Mouse (Mus musculus): ENCODE results near the gene Aldh16a1.
"Not testable (repeated sequence)": the region's sequence is repeated elsewhere in the genome, so short reads cannot be mapped to it uniquely, and the experiment has no call there.

Aldh16a1 gene

DNA sequence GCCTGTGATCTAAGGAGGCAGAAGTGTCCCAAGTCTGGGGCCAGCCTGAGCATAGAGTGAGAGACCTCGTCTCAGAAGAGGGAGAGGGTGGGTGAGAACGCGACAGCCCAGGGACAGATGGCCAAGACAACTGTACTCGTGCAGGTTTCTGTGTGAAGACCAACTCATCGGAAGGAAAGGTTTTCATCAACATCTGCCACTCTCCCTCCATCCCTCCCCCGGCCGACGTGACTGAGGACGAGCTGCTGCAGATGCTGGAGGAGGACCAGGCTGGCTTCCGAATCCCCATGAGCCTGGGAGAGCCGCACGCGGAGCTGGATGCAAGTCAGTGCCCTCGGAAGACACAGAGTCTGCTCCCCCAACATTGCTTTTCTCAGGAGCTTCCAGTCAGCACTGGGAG is 3.1 kb upstream of the Aldh16a1 start:
- no peak for DNase-seq (ENCODE audit: low read depth, low spot score)

DNA sequence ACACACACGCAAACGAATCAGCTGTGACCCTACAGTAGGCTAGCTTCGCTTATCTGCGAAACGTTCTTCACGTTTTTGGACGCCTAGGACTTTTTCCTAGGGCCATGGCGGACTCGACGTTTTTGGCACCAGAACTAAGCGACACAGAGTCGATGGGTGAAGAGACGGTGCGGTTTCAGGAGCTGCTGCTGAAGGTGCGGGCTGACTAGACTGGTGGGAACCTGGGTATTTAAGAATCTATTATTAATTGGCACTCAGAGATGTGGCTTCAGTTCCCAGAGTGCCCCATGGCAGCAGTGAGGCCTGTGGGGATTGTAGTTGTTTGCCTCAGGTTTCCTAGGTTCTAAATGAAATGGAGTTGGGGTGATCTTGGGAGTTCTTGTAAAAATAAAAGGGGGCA is 1.8 kb upstream of the Aldh16a1 start:
- no peak for DNase-seq (ENCODE audit: low read depth, low spot score)

DNA sequence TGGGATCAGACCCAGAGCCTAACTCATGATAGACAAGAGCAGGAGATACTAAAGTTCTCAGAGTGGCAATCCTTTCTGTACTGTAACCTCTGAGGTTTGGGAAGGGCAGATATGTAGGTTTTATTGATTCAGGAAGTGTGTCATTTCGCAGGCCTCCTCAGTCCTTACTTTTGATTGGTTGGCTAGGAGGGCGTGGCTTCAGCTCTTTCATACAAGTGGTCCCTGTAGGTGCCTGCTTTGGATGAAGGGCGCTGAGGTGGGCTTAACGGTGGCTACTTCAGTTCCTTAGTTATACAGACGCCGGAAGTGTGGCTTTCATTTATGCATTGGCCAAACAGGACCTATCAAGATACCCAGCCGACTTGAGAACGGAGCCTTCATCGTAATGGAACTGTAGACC is 1.2 kb upstream of the Aldh16a1 start:
- DNase-seq (ENCODE audit: low read depth, low spot score): no peak

DNA sequence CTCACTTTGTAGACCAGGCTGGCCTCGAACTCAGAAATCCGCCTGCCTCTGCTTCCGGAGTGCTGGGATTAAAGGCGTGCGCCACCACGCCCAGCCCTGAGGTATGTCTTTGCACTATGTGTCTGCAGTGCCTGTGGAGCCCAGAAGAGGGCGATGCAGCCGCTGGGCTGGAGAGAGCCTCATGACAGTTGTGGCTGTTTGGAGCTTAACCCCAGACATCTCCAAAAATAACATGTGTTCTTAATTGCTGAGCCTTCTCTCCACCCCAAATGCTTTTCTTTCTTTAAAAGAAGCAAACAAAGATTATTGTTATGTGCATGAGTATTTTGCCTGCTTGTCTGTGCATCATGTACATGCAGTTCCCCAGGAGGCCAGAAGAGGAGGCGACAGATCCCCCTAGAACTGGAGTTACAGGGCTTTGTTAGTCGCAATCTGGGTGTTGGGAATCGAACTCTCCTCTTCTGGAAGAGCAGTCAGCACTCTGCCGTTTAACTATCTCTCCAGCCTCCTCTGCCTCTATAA is 670 bp upstream of the Aldh16a1 start:
- peak; percentile 71 for DNase-seq (ENCODE audit: low read depth, low spot score)

DNA sequence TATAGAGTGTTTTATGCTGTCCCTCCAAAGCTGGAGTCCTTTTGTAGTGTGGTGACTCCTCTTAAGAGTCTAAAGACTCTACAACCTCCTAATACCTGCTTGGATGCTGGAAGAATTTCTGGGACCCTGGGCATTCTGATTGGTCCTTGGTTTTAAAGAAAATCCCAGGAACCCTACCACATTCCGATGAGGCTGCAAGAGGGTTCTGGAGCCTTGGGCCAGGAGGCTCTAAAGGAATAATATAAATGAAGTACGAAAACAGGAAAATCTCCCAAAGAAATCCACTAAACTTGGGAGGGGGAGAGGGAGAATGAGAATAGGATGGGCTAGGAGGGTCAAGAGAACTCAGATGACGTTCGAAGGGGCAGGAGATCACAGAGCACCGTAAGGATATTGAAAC is 798 bp downstream of the Aldh16a1 start:
- DNase-seq (ENCODE audit: low read depth, low spot score): no peak

DNA sequence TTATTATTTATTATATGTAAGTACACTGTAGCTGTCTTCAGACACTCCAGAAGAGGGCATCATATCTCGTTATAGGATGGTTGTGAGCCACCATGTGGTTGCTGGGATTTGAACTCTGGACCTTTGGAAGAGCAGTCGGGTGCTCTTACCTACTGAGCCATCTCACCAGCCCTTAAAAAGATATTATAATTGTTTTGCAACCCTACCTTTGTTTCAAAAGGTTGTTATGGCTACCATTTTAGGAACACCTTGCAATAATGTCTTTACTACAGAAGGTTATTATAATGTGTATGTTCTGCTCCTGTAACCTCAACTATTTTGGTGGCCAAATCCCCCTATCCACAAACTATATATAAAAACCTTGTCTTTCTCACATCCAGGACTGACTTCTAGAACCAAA is 1.3 kb downstream of the Aldh16a1 start:
- DNase-seq (ENCODE audit: low read depth, low spot score): not testable (repeated sequence)

DNA sequence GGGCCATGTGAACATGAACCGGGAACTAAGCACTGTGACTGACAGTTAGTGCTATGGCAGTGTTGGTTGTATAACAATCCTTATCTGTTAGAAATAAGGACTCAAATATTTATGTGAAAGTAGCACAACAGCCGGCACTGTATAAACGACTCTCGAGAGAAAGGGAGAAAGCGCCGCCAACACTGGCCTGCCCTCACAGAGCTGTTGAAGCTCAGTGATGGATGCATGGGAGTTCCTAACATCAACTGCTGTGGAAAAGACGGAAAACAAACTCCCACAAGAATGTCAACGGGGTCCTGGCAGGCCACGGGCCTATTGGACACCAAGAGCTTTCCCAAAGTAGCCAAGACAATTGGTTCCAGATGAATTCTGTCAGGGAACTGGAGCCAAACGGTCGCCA is 3.1 kb downstream of the Aldh16a1 start:
- no peak for DNase-seq (ENCODE audit: low read depth, low spot score)

DNA sequence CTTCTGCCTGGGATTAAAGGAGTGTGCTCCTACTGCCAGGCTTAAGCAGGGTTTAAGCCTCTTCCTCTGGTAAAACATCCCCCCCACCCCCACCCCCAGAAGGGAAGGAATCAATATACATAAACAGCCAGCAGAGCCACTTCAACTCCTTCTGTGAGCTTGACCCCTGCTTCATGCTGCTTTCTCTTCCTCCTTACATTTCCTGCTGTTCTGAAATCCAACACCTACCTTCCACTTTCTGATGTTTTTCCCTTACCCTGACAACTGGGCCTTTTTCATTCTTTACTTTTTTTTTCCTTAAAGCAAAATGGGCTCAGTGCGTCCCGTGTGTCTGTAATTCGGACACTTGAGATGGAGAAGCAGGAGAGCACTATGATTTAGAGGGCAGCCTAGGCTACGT is 4.1 kb downstream of the Aldh16a1 start:
- no peak for DNase-seq (ENCODE audit: low read depth, low spot score)

DNA sequence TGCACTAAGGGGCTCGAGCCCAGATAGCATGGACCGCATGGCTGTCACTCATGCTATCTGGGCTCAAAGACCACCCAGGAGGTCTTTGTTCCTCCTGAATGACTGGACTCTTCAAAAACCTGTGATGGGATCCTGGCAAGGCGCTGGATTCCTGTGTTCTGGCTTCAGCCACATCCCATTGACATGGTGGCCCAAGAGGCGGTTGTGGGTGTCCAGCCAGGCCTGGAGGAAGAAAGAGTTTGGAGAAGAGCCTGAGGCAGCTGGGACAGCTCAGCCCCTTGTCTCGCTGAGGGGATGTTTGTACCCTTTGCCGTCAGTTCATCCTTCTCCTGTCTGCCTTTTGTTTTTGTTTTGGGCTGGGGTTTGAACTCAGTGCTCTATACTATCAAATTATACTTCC is 4.8 kb downstream of the Aldh16a1 start:
- no peak for DNase-seq (ENCODE audit: low read depth, low spot score)

DNA sequence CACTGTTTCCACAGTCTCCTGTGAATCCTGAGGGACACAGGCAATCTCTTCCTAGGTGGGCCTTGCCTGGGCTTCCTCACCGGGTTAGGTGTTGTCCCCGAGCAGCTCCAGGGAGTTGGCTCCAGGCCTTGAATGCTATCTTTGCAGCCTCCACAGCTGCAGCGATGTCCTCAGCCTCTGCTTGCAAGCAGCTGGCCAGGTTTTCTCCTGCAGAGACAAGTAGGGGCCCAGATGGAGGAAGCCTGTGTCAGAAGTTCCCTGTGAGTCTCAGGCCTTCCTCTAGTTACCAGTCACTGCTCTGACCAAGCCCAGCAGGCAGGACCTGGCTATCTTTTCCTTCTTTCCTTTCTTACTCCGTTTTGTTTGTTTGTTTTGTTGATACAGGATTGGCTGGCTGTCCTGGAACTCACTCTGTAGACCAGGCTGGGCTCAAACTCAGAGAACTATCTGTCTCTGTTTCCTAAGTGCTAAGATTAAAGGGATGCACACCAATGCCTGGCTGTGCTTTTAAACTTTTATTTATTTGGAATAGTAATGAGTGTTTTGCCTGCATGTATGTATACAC is 5.8 kb downstream of the Aldh16a1 start:
- no peak for DNase-seq (ENCODE audit: low read depth, low spot score)

DNA sequence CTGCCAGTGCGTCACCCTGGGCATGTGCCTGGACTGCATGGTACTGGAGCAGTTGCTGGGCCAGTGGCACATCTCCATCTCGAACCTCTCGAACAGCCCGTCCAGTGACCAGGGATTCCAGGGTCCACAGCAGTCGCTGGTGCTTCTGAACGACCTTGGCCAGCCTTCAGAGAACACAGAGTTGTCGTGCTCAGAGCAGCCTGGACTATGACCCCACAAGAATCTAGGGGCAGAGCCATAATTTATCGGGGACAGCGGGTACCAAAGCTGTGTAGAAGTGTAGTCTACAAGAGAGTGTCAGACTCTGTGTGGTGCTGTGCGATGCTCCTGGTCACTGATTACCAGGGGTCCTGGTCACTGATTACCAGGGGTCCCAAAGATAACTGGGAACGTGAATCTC is 6.5 kb downstream of the Aldh16a1 start:
- no peak for DNase-seq (ENCODE audit: low read depth, low spot score)

DNA sequence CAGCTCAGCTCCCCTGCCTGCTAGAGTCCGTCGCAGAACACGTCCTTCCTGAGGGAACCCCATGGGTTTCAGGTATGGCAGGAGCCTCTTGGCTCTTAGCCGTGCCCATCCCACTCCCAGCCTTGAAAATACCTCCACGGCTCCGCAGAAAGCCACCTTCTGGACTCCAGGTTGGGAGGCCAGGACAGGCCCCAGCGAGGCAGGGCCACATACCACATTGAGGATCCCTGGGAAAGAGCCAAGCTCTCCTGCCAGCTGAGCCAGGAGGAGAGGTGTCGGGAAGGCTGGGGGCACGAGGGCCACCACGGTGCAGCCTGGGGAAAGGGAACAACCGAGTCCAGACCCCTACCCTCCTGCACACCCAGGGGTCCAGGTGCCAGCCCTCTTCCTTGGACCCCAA is 7.1 kb downstream of the Aldh16a1 start:
- DNase-seq (ENCODE audit: low read depth, low spot score): no peak

DNA sequence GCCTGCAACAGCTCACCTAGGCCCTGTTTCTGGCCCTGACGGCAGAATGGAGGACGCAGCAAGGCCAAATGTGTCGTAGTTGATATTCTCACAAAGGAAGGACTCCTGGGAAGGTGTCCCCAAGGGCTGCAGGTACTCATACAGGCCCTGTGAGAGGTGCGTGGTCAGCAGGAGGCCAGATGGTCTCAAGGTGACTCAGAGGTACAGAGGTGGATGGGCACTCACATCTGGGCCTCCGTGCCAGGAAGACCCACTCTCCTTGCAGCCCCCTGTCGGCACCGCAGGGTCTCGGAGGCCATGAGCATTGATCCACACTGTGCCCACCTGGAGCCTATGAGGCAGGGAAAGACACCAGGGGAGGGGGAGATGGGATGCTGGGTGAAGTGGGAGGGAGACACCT is 8.9 kb downstream of the Aldh16a1 start:
- no peak for DNase-seq (ENCODE audit: low read depth, low spot score)

DNA sequence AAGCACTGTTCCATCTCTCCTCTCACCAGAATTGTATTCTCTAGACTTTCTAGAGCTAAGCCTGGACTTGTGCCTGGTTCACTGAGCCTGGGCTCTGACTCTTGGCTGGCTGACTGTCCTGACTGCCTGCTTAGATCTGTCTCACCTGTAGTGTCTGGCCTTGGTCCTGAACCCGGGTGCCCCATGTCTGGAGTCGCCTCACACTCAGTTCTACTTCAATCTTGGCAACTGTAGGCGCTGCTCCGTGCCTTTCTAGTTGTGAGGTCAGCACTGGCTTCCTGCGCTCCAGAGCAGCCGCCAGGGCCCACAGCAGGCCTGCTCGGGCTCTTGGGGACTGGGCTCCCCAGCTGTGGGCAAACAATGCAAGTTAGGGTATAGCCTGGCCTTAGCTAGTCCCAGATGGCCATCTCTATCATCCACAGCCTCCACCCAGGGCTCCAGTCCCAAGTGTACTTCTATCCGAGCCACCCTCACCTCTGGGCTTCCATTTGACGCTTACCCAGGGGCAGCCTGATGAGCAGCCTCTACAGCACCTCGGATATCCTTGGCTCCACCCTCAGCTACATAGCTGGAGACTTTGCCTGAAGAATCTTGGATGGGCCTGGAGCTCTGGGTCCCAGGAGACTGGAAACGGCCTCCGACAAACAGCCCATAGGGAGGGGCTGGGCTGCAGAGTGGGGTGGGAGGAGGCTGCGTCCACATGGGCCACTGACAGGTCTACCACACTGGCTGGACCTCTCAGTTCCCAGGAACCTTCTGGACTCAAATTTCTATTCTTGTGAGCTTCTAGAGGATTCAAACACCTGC is 9.8 kb downstream of the Aldh16a1 start:
- no peak for DNase-seq (ENCODE audit: low read depth, low spot score)

DNA sequence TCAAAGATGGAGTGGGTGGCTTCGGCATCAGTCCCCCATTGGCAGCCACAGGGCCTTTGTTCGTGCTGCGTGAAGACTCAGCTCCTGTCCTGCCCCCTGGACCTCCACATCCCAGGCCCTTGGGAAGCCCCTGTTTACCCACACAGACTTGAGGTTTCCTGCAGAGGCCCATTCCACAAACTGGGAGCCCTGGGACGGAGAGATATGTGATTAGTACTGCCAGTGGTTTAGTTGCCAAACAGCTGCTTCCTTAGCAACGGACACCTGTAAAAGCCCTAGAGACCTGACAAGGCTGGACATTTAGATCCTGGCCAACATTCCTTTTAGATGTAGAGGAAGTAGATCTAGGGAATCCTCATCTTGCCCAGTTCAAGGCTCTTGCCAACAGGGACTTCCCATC is 12.5 kb downstream of the Aldh16a1 start:
- no peak for DNase-seq (ENCODE audit: low read depth, low spot score)

DNA sequence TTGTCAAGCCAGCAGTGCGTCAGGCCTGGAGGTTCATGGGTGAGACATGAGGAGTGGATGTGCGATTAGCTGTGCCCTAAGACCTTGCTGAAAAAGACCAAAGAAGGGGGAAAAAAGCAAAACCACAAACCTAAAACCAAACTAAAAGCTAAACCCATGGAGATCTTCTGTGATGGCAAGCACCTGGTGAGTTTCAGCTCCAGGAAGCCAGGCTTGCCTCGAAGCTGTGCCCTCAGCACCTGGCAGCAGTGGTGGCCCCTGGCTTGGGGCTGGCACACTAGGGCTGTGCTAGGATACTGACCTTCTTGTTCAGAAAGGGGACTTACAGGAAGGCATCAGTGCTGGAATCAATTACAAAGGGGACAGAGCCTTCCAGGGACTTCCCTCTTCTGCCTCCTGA is 13.1 kb downstream of the Aldh16a1 start:
- DNase-seq (ENCODE audit: low read depth, low spot score): no peak

DNA sequence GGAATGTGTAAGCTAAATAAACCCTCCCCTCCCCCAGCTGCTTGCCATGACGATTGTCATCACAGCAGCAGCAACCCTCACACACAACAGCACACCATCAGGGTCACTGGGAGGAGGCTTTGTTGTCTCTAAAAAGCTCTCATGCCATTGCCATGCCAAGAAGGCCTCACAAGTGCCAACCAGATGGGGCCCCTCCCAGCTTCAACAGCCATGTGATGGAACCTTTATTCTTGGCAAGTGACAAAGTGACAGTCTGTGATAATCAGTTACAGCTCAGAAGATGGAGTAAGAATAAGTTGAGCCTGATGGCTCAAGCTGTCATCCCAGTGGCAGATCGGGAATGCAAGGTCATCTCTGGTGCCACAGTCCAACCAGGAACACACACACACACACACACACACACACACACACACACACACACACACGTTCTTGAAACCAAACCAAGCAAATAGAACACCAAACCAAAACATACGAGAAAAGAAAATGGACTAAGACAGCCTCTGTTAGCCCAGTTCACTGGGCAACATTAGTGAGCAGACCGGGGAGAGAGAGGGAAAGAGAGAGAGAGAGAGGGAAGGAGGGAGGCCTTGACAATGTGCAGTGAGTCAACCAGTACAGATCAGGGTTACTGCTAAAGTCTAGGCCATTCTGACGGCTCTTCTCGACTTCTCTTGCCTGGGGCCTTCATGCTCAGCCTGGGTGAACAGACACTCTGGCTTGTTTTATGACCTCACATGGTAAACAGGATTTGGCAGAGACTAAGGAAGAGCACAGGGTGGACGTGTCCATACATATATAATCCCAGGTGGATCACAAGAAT is 14.3 kb downstream of the Aldh16a1 start:
- DNase-seq (ENCODE audit: low read depth, low spot score): no peak

DNA sequence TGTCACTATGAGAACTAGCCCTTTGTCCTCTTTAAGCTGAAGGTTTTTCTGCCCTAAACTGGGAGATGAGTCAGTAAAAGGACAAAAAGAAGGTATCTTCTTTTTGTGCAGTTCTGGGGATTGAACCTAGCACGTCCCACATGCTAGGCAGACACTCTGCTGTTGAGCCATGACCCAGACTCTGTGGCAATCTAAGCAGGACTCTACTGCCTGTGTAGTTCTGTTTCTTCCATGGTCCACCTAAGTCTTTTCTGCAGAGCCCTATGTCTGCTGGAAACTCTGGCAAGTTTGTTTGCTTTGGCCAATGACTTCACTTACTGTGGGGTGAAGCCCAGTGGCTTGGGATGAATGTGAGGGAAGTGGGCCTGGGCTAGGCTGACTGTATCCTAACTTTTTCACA is 16.0 kb downstream of the Aldh16a1 start:
- DNase-seq (ENCODE audit: low read depth, low spot score): no peak

DNA sequence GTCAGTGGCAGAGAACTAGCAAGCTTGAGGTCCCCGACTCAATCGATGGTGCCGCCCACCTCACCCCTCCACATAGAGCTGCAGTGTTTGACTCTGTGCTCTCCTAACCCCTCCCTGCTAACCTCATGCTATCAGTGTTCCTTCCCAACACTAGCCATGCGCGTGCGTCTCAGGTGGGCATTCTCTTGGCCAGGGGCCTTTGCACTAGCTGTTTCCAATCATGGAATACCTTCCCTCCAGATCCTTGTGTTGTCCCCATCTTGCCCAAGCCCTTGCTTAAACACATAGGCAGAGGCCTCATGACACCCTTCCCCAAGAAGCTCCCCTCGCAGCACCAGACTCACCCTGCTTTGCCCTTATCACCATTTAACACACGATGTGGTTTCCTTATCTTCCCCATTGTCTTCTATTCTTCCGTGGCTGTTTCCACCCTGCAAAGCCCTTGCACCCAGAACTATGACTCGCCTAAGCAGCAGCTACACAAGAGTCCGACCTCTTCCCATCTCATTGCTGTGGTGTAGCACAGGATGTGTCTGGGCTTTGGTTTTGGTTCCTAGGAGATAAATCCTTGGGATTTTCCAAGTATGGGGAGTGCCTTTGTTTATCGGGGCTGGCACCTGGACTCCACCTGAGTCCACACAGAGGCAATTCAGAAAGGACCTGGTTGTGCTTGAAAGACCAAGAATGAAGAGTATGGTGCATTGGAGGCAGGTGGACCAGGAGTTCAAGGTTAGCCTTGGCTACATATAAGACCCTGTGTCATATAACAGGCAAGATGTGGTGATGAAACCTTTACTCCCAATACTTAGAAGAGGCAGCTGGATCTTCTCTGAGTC is 17.0 kb downstream of the Aldh16a1 start:
- peak; percentile 52 for DNase-seq (ENCODE audit: low read depth, low spot score)

DNA sequence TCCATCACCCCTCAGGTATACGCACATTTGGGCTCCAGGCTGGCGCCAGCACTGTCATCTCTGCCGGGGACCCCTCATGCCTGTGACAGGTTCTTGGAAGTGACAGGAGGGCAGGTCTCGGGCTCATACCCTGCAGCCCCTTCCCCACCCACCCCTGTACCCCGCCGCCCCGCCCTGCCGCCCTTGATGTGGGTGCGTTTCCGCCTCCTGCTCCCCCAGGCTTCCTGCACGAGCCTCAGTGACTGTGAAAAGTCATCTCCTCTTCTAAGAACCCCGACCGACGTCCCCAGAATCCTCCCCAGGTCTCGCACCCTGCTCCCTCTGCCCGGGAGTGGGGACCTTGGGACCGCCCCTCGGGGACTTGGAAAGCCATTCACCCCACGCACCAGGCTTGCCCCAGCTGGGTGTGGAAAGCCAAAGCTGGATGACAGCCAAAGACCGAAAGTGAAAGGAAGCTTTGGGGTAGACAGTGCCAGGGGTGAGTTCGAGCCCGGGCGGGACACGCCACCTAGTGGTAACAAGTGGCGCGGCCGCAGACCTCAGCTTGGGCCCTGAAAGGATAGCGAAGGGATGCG is 18.3 kb downstream of the Aldh16a1 start, which contains the start of the genes Gm45713 and Flt3l:
Gm45713 (minus strand) TSS at position 239 of the 575 bp plus-strand sequence.
Flt3l (minus strand) TSS at position 440 of the 575 bp plus-strand sequence.
- DNase-seq (ENCODE audit: low read depth, low spot score): peak; percentile 96

DNA sequence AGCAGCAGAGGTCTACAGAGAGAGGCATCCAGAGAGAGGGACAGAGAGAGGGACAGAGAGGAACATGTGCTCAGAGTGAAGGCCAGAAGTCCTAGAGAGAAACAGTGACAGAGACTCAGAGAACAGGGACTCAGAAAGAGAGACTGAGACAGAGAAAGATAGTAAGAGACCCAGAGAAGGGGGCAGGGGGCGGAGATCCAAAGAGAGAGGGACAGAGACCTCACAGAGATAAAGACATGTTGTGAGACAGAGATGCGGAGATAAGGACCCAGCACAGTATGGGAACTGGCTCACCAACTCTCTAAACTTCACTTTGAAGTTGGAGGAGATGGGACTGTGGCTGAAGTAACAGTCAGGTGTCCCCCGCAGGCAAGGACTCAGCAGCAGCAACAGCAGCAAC is 19.0 kb downstream of the Aldh16a1 start:
- peak; percentile 57 for DNase-seq (ENCODE audit: low read depth, low spot score)

All from CD4-positive, CD25-positive, alpha-beta regulatory T cell, adult 2 months (primary cell).